Mouse (Mus musculus) G1E (cell line): ENCODE results near the gene Hap1. TPM values are rescaled to one million over a fixed set of nuclear protein-coding genes. Genes with fewer than 3 reads are reported as not detected.

Experiments
- ATAC-seq: 2 replicates; pipeline ENCODE4 v1.8.0; 2016; ENCODE audit warnings: mild to moderate bottlenecking; ENCODE audit not compliant: insufficient number of reproducible peaks, poor library complexity, low FRiP score, severe bottlenecking; ENCODE audit errors: extremely low read depth
- DNase-seq: peaks from one replicate; pipeline ENCODE4 v3.0.0; 2012; ENCODE audit warnings: low spot score
- H3K27me3 ChIP-seq: 2 replicates; pipeline ENCODE4 v1.6.1; 2012; ENCODE audit warnings: mild to moderate bottlenecking, low read length, inconsistent platforms; ENCODE audit not compliant: insufficient read depth
- H3K36me3 ChIP-seq: replicated peaks from 2 replicates; pipeline ENCODE3; 2012; ENCODE audit warnings: mild to moderate bottlenecking, inconsistent platforms
- H3K4me1 ChIP-seq: 2 replicates; pipeline ENCODE4 v1.6.1; 2012; ENCODE audit warnings: low read depth, low read length, inconsistent platforms, mixed read lengths; ENCODE audit not compliant: insufficient read depth
- H3K4me3 ChIP-seq: 2 replicates; pipeline ENCODE4 v1.5.1; 2012; ENCODE audit warnings: low read depth, mild to moderate bottlenecking, inconsistent platforms, low read length, moderate library complexity, mixed read lengths
- H3K9me3 ChIP-seq: replicated peaks from 2 replicates; pipeline ENCODE4 v1.6.1; 2012; ENCODE audit warnings: inconsistent platforms
- CTCF ChIP-seq: IDR thresholded peaks from 2 replicates; pipeline ENCODE4 v1.5.1; 2012; ENCODE audit warnings: low read depth, low read length, inconsistent platforms, mixed read lengths
- GATA1 ChIP-seq: IDR thresholded peaks from 2 replicates; pipeline ENCODE4 v1.6.1; 2012; ENCODE audit warnings: borderline replicate concordance, low read length, inconsistent platforms, mixed read lengths
- GATA2 ChIP-seq: IDR thresholded peaks from 2 replicates; pipeline ENCODE4 v1.6.1; 2012; ENCODE audit warnings: low read depth, low read length, inconsistent platforms, borderline replicate concordance
- POLR2AphosphoS5 ChIP-seq: IDR thresholded peaks from 2 replicates; pipeline ENCODE4 v1.6.1; 2012; ENCODE audit warnings: low read depth, low read length, inconsistent platforms; ENCODE audit not compliant: insufficient replicate concordance
- TAL1 ChIP-seq: conservative IDR thresholded peaks from 2 replicates; pipeline ENCODE4 v1.6.1; 2012; ENCODE audit warnings: low read depth, low read length, inconsistent platforms, mixed read lengths
- polyA plus RNA-seq: library from polyadenylated mRNA; stranded (reverse); fragments of >175 nt; gene quantifications from 2 replicates; pipeline ENCODE4 v1.2.3, GENCODE M21; 2012
- total RNA-seq, 2 experiments: library from RNA; stranded (forward) in 1 of 2; stranded (reverse) in 1 of 2; fragments of 200-1000 nt in 1 of 2; fragments of >200 nt in 1 of 2; fragmentation: Nextera tagmentation in 1 of 2; gene quantifications; 2 replicates each; pipeline ENCODE4 v1.2.3; 2014 to 2017

Gene Hap1
- total and polyA plus RNA-seq, 3 experiments = 0.05 TPM; not detected in 2

DNA sequence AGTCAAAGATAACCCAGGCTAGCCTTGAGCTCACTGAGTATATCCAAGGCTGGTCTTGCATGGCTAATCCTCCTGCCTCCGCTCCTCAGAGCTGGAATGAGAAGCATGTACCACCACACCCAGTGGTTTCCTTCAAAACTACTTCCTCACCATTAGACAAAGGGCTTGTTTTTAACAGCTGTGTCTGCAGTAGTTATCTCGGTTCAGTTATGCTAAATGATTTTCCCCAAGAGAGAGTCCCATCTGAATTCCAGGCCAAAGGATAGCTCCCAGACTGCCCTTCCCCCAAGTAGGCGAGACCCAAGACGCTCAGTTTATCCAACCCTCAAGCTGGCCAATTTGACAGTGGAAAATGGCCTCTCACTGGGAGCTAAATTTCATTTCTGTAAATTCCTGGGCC lies 20.1 kb upstream of the Hap1 start:
- Histone ChIP-seq H3K27me3 (peaks cover 39% of the 10 kb centered on the region), H3K36me3 (no peaks in the 10 kb centered on the region), H3K9me3 (no peaks in the 10 kb centered on the region), H3K4me1 (no peaks in the 10 kb centered on the region), H3K4me3 (no peak overlapping the region)
- TF ChIP-seq CTCF (no peak), POLR2AphosphoS5 (no peak), TAL1 (no peak), GATA2 (no peak), GATA1 (no peak)
- ATAC-seq (no peak), DNase-seq (no peak)

GRCm38 (mm10) chr11:100375127-100375526 lies 19.2 kb upstream of the Hap1 start:
- Histone ChIP-seq H3K9me3 (no peaks in the 10 kb centered on the region), H3K36me3 (no peaks in the 10 kb centered on the region), H3K4me3 (no peak overlapping the region), H3K4me1 (no peaks in the 10 kb centered on the region), H3K27me3 (peaks cover 36% of the 10 kb centered on the region; the same call in 1 of the 2 replicates)
- DNase-seq = no peak
- TF ChIP-seq TAL1 = no peak
- TF ChIP-seq GATA2 = no peak
- TF ChIP-seq GATA1 = no peak
- no peak for TF ChIP-seq POLR2AphosphoS5
- no peak for TF ChIP-seq CTCF
- no peak for ATAC-seq

GRCm38 (mm10) chr11:100371981-100372558 lies 16.1 kb upstream of the Hap1 start:
- no peak for ATAC-seq
- no peaks in the 10 kb centered on the region for H3K9me3 ChIP-seq

GRCm38 (mm10) chr11:100369822-100370221 lies 13.9 kb upstream of the Hap1 start:
- Histone ChIP-seq H3K4me1 (no peaks in the 10 kb centered on the region), H3K9me3 (no peaks in the 10 kb centered on the region), H3K36me3 (no peaks in the 10 kb centered on the region), H3K4me3 (no peak overlapping the region), H3K27me3 (peaks cover 17% of the 10 kb centered on the region; the same call in 1 of the 2 replicates)
- ATAC-seq (no peak), DNase-seq (no peak)
- no peak for TF ChIP-seq GATA2
- TF ChIP-seq GATA1 = no peak
- TF ChIP-seq CTCF = no peak
- no peak for TF ChIP-seq POLR2AphosphoS5
- TF ChIP-seq TAL1 = no peak

More at GRCm38 (mm10) chr11:100371981-100372558, 16.1 kb upstream of the Hap1 start:
- no peaks in the 10 kb centered on the region for H3K36me3 ChIP-seq
- H3K4me1 ChIP-seq = no peaks in the 10 kb centered on the region
- H3K4me3 ChIP-seq = no peak overlapping the region
- H3K27me3 ChIP-seq = peaks cover 29% of the 10 kb centered on the region; the same call in 1 of the 2 replicates
- TF ChIP-seq GATA2 (no peak), TAL1 (no peak), POLR2AphosphoS5 (no peak), GATA1 (no peak), CTCF (no peak)
- no peak for DNase-seq

DNA sequence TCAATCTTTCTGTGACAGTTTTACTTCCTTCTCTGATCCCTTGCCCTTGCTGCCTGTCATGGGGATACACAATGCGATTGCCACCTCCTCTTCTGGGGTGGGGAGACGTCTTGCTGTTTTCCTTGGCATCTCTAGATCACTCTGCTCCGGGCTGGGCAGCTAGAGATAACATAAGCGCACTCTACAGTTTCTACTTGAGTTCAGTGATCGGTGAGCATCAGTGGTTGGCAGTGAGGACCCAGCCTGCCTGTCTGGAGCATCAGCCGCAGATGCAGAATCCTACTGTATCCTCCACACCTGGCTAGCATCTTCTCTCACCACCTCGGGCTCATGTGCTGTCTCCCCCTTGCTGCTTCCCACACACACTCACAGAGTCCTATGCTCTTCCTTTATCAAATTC lies 13.2 kb upstream of the Hap1 start:
- H3K4me3 ChIP-seq = no peak overlapping the region
- no peaks in the 10 kb centered on the region for H3K4me1 ChIP-seq
- no peaks in the 10 kb centered on the region for H3K36me3 ChIP-seq
- no peak for DNase-seq
- peaks cover 19% of the 10 kb centered on the region; the same call in 1 of the 2 replicates for H3K27me3 ChIP-seq
- H3K9me3 ChIP-seq = no peaks in the 10 kb centered on the region
- ATAC-seq = no peak
- no peak for TF ChIP-seq TAL1

DNA sequence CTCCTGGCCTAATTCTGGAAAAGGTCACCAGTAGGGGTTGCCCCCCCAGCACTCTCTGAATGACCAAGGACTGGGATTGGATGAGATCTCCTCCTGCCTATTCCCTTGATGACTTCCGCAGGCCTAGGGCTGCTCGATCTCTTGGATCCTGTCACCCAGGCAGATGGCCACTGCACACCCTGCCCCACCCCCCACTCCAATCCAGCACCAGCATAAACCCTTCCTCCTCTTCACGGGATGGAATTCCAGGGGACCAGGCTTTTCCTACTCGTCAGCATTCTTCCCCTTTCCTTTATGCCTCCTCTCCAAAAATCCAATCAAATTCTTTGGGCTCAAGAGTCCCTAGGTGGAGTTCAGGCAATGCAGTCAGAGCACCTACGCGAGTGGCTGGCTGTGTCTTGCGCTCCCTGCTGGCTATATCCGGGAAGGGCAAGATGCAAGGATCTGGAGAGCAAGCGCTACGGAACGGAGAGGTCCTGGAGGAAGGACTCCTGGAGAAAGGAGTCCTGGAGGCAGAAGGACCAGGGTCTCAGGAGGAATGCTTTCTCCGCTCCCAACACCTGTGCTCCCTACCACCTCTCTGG lies 7.1 kb upstream of the Hap1 start:
- no peak for TF ChIP-seq CTCF
- no peak for TF ChIP-seq POLR2AphosphoS5
- no peak for TF ChIP-seq GATA1
- TF ChIP-seq TAL1 = no peak
- no peak for TF ChIP-seq GATA2
- ATAC-seq = no peak
- no peaks in the 10 kb centered on the region for H3K9me3 ChIP-seq

More for the DNA sequence above, 7.1 kb upstream of the Hap1 start:
- H3K27me3 ChIP-seq = peaks cover 19% of the 10 kb centered on the region
- no peak overlapping the region for H3K4me3 ChIP-seq
- no peak for DNase-seq
- no peaks in the 10 kb centered on the region for H3K36me3 ChIP-seq
- 0 out of 2 replicates have a peak, but pooled peaks cover 3% of the 10 kb centered on the region for H3K4me1 ChIP-seq
